ENCODE assay signal across 22 mouse cellular contexts in genomic region chr11:58281970-58282496, GRCm38 (mm10). TPM values are rescaled to one million over a fixed set of nuclear protein-coding genes. Genes with fewer than 3 reads are reported as not detected.
"Had no signal": no experiment of that assay in that cellular context is flagged by ENCODE, and none has a peak within 500 bp of the region (broad histone marks: within the 10 kb centered on the region; RNA-seq: fewer than 3 reads in every experiment).

No protein-coding gene starts in this region.

- H3K27ac ChIP-seq: limb, embryonic 15.5 days; liver, embryonic 13.5 days; midbrain, embryonic 15.5 days had no signal

- H3K4me3 ChIP-seq: limb, embryonic 15.5 days; liver, embryonic 13.5 days; megakaryocyte, embryonic 14.5 days; midbrain, embryonic 15.5 days had no signal

- ATAC-seq: midbrain, embryonic 15.5 days had no signal

- DNase-seq: kidney, adult 2 months; kidney, postnatal 36 days; layer of hippocampus, adult 9-11 months; layer of hippocampus, postnatal 36 days; liver, embryonic 13.5 days; lung, adult 18-20 months; lung, postnatal 36 days; right cerebral cortex, postnatal 14 days; thymus, adult 18-20 months; thymus, postnatal 14 days had no signal

- H3K4me1 ChIP-seq: limb, embryonic 15.5 days; liver, embryonic 13.5 days; megakaryocyte, embryonic 14.5 days; midbrain, embryonic 15.5 days had no signal

RNA-seq across cellular contexts. Expression of gene 4930438A08Rik, which starts 7.4 kb away (rescaled TPM):
- total RNA-seq: layer of hippocampus, adult 18-20 months; layer of hippocampus, postnatal 36 days; left cerebral cortex, adult 8-10 months; left cerebral cortex, postnatal 25 days had no signal
- polyA plus RNA-seq: kidney, adult 2 months; kidney, embryonic 16.5 days; limb, embryonic 11.5 days; lung, embryonic 16.5 days; midbrain, embryonic 11.5 days; midbrain, embryonic 15.5 days; neural tube, embryonic 14.5 days; stomach, embryonic 14.5 days had no signal
